Mouse (Mus musculus) hematopoietic multipotent progenitor cell, adult 10-12 weeks (in vitro differentiated cells): ENCODE data around the gene Tbc1d19. TPM values are rescaled to one million over a fixed set of nuclear protein-coding genes. Genes with fewer than 3 reads are reported as not detected.

Experiments used
- polyA plus RNA-seq: library from polyadenylated mRNA; stranded (reverse); fragments of >175 nt; gene quantifications from 2 replicates; pipeline ENCODE4 v1.2.3, GENCODE M21; 2012; ENCODE audit warnings: low replicate concordance

Tbc1d19 gene
- 5.7 and 11.2 TPM in 2 replicates for polyA plus RNA-seq

DNA sequence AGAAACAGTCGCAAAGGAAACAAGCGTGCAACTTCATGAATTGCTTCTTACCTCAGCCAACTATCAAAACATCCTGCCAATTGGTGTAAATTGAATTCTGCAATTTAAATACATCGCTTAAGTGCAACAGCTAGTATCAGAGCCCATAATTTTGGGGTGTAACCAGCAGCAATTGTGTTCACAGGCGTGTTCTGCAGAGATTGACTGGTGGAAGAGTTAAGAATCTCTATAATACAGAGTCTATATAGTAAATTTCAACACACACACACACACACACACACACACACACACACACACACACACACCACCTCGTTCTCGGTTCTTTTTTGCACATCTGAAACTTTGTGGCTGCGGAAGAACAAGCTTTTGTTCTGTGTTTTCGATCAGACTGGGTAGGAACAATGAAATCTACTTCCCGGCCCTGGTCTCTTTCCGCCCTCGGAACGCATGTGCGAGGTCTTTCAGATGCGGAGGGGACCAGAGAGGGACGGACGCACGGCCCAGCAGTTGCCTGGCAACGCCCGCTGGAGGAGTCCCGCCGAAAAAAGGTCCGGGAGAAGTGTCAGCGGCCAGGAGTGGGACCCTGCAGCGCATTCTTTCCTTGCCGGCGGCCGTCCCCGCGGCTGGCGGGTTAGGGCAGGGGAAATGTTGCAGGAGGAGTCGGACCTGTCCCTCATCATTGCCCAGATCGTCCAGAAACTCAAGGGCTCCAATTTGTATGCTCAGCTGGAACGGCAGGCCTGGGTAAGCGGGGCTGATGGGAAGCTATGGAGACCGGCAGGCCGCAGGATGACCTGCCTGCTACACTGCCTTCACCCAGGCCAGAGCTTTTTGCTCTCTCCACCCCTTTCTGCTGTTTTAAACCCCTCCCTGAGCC is at the start of gene Tbc1d19:
TSS of gene Tbc1d19 (plus strand) at position 492 of the 877 bp plus-strand sequence.

Other genes starting within 250 kb of the Tbc1d19 start
- gene Cckar, start 101.9 kb upstream of the Tbc1d19 start, polyA plus RNA-seq: not detected in 2 replicates
- gene Stim2, start 188.9 kb downstream of the Tbc1d19 start, polyA plus RNA-seq: 8.4 and 21.4 TPM in 2 replicates